Mouse (Mus musculus) intestine, postnatal 0 days (tissue): ENCODE measurements around the gene Nfx1. TPM values are rescaled to one million over a fixed set of nuclear protein-coding genes. Genes with fewer than 3 reads are reported as not detected.

ENCODE experiments used
- ATAC-seq: fragments of 200-750 bp; cut with Nextera tagmentation; 2 replicates; pipeline ENCODE4 v1.8.0; 2017; ENCODE audit warnings: mild to moderate bottlenecking, moderate TSS enrichment, moderate library complexity
- H3K27ac ChIP-seq: fragments of 300-500 bp; sonication (generic); 2 replicates; pipeline ENCODE4 v1.5.1; 2014; ENCODE audit warnings: mild to moderate bottlenecking, low read depth, low read length, moderate library complexity
- H3K27me3 ChIP-seq: fragments of 300-500 bp; sonication (generic); replicated peaks from 2 replicates; pipeline ENCODE4 v1.6.1; 2014; ENCODE audit warnings: low read length, mixed read lengths; ENCODE audit not compliant: control insufficient read depth, insufficient read depth
- H3K36me3 ChIP-seq: fragments of 300-500 bp; sonication (generic); 2 replicates; pipeline ENCODE4 v1.6.1; 2014; ENCODE audit warnings: mild to moderate bottlenecking, moderate library complexity; ENCODE audit not compliant: control insufficient read depth, insufficient read depth
- H3K4me1 ChIP-seq: fragments of 300-500 bp; sonication (generic); replicated peaks from 2 replicates; pipeline ENCODE4 v1.6.1; 2014; ENCODE audit warnings: antibody characterized with exemption, low read length, mixed read lengths; ENCODE audit not compliant: control insufficient read depth, insufficient read depth
- H3K4me2 ChIP-seq: fragments of 300-500 bp; sonication (generic); replicated peaks from 2 replicates; pipeline ENCODE4 v1.6.1; 2014; ENCODE audit warnings: low read depth, mild to moderate bottlenecking, moderate library complexity
- H3K4me3 ChIP-seq: fragments of 300-500 bp; sonication (generic); 2 replicates; pipeline ENCODE4 v1.5.1; 2014; ENCODE audit warnings: low read depth, low read length
- H3K9ac ChIP-seq: fragments of 300-500 bp; sonication (generic); 2 replicates; pipeline ENCODE4 v1.6.1; 2014; ENCODE audit warnings: mild to moderate bottlenecking, low read depth, low read length
- H3K9me3 ChIP-seq: fragments of 300-500 bp; sonication (generic); 2 replicates; pipeline ENCODE4 v1.6.1; 2016; ENCODE audit warnings: mixed run types; ENCODE audit not compliant: control insufficient read depth
- CTCF ChIP-seq: sonication (generic); IDR thresholded peaks from 2 replicates; pipeline ENCODE4 v1.5.1; 2016; ENCODE audit warnings: low read depth, mild to moderate bottlenecking, control low read depth, antibody characterized with exemption, moderate library complexity
- WGBS: fragments of 180-500 bp; shearing (Covaris S2); extraction: QIAGEN DNeasy Blood & Tissue Kit; methylation state at CpG from one replicate; pipeline ENCODE4 v1.1.7; 2014; 5-methylcytosine and 5-hydroxymethylcytosine counted together
- polyA plus RNA-seq: library from polyadenylated mRNA; unstranded; fragments of >200 nt; fragmentation: Nextera tagmentation; extraction: Ambion mirVana; gene quantifications from 2 replicates; pipeline ENCODE4 v1.2.1, GENCODE M21; 2015

Nfx1 gene
- polyA plus RNA-seq, 1 experiment from 2014 or later = 25.9 TPM

DNA sequence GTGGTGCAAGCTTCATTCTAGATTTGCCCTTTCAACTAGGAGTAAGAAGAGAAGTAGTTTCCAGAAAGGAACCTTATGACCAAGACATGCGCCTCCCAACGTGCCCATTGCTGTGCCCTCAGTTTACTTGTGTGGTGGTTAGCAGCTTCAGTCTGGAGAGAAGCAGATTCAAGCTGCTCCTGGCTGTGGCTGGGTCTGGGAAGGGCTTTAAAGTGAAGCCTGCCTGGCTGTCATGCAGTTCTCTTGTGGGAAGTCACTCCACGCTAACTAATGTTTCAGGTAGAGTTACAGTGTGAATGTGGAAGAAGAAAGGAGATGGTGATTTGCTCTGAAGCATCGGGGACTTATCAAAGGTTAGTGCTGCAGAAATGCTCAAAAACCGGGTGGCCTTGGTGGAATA, 45.1 kb downstream of the Nfx1 start:
- ATAC-seq = no peak

DNA sequence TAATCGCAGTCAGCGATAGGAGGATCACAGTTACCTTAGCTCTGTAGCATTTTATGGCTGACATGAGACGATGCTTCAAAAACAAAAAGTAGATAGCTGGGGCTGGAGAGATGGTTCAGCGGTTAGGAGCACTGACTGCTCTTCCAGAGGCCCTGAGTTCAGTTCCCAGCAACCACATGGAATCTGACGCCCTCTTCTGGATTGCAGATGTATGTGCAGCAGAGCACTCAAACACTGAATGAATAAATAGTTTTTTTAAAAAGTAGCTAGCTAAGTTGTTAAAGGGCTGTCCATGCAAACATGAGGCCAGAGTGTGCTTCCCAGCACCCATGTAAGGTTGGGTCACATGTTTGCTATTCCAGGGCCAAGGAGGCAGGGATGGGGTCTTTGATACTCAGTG, 50.4 kb downstream of the Nfx1 start:
- no peaks in the 10 kb centered on the region for H3K4me1 ChIP-seq
- TF ChIP-seq CTCF = peak; percentile 51
- no peaks in the 10 kb centered on the region for H3K27me3 ChIP-seq
- no peak overlapping the region for H3K4me3 ChIP-seq
- no peak for ATAC-seq
- H3K27ac ChIP-seq = no peak overlapping the region
- no peak overlapping the region for H3K4me2 ChIP-seq
- H3K9me3 ChIP-seq = no peaks in the 10 kb centered on the region
- 88% methylated on average over 5 of the region's 5 CpGs for WGBS
- peaks cover 56% of the 10 kb centered on the region for H3K36me3 ChIP-seq
- H3K9ac ChIP-seq = no peak overlapping the region

More for the DNA sequence above, 45.1 kb downstream of the Nfx1 start:
- no peaks in the 10 kb centered on the region for H3K27me3 ChIP-seq
- TF ChIP-seq CTCF = no peak
- no peak overlapping the region for H3K4me3 ChIP-seq
- 0 out of 2 replicates have a peak, but pooled peaks cover 3% of the 10 kb centered on the region for H3K4me1 ChIP-seq
- H3K9ac ChIP-seq = no peak overlapping the region
- WGBS = 93% methylated on average over 5 of the region's 5 CpGs
- no peak overlapping the region for H3K27ac ChIP-seq
- H3K4me2 ChIP-seq = no peak overlapping the region
- H3K36me3 ChIP-seq = peaks cover 60% of the 10 kb centered on the region
- H3K9me3 ChIP-seq = no peaks in the 10 kb centered on the region

DNA sequence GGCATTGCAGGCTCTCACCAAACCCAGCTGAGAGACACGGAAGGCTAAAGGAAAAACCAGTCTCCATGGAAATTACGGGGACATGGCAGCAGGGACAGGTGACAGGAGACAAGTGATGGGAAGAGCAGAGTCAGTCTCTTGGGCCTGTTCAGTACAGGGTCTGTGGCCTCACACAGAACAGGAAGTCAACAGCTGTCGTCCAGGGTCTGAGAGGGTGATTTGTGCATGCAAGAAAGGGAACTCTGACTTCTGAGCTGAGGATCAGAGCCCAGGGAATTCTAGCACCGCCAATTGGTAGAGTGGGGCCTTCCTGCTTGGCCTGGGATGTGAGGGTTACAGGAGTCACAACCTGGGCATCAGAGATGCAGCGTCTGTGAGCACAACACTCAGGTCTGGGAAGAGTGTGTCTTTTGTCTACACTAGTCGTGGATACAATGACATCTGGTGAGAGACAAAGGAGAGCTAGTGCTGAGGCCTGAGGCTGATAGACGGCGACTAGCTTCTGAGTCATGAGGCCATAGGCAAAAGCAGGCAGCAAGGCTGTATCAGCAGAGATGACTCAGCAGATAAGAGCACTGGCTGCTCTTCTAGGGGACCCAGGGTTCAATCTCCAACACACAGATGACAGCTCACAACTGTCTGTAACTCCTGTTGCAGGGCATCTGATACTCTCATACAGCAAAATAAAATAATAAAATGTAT, 55.5 kb downstream of the Nfx1 start:
- Histone ChIP-seq H3K27me3 (no peaks in the 10 kb centered on the region), H3K9me3 (no peaks in the 10 kb centered on the region), H3K4me1 (no peaks in the 10 kb centered on the region), H3K36me3 (peaks cover 33% of the 10 kb centered on the region; the same call in 1 of the 2 replicates), H3K9ac (no peak overlapping the region), H3K27ac (peak overlapping the region; percentile 41; the same call in 1 of the 2 replicates), H3K4me3 (no peak overlapping the region), H3K4me2 (no peak overlapping the region)
- ATAC-seq = peak; percentile 50
- TF ChIP-seq CTCF = no peak
- 43% methylated on average over 8 of the region's 8 CpGs for WGBS

DNA sequence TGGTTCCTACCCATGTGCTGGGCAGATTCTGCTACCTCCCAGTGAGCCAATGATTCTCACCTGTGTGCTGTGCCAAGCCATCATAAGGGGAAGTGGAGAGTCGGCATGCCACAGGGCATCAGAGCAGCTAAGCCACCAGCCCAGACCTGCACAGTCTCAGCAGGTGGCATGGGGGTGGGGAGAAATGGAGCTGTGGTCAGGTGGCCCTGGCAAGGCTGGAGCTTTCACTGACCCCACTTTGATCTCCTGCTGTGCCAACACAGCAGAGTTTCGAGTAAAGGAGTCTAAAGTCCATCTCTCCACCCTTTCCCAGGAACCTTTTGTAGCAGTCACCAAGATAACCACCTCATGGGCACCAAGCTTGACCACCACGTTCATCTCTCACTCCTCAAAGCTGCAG, 57.2 kb downstream of the Nfx1 start:
- no peaks in the 10 kb centered on the region for H3K4me1 ChIP-seq
- no peak overlapping the region for H3K4me3 ChIP-seq
- H3K27me3 ChIP-seq = no peaks in the 10 kb centered on the region
- 57% methylated on average over 3 of the region's 3 CpGs for WGBS
- no peak overlapping the region for H3K4me2 ChIP-seq
- no peaks in the 10 kb centered on the region for H3K9me3 ChIP-seq
- H3K9ac ChIP-seq = no peak overlapping the region
- TF ChIP-seq CTCF = no peak
- peaks cover 20% of the 10 kb centered on the region; the same call in 1 of the 2 replicates for H3K36me3 ChIP-seq
- H3K27ac ChIP-seq = peak overlapping the region; percentile 37; the same call in 1 of the 2 replicates
- ATAC-seq = peak; percentile 85

DNA sequence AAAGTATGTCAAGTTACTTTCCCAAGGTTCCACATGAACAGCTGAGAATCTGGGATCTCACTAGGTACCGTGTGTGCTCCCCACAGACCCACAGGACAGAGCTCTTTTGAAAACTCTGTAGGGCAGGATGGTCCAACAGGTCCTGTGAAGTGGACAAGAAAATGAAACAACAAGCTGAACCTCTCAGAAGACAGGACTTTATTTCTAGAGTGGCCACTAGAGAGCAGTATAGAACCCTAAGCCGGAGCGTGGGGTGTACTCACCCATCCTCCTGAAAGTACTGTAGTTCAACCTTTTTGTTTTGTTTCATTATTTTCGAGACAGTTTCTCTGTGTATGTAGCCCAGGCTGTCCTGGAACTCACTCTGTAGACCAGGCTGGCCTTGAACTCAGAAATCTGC, 57.6 kb downstream of the Nfx1 start:
- Histone ChIP-seq H3K4me1 (no peaks in the 10 kb centered on the region), H3K4me3 (no peak overlapping the region), H3K27ac (no peak overlapping the region), H3K9ac (no peak overlapping the region), H3K4me2 (no peak overlapping the region), H3K9me3 (no peaks in the 10 kb centered on the region), H3K36me3 (peaks cover 16% of the 10 kb centered on the region; the same call in 1 of the 2 replicates), H3K27me3 (no peaks in the 10 kb centered on the region)
- peak; percentile 65 for TF ChIP-seq CTCF
- WGBS = 78% methylated on average over 4 of the region's 4 CpGs
- 0 out of 2 replicates have a peak, but pooled peaks have one; percentile 32 for ATAC-seq

DNA sequence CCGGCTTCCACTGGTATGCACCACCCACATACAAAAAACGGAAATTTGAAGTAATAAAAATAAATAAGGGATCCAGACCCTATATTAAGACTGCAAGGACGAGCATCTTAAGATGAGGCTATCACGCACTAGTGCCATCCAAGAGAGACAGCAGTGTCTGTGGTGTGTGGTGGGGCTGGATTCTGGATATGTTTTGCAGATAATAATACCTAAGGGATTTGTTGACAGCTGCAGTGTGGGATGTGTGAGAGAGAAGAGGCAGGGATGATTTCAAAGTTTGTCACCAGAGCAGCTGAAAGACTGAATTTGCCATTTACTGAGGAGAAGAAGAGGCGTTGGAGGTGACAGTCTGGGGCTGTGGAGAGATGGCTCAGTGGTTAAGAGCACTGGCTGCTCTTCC, 58.7 kb downstream of the Nfx1 start:
- no peaks in the 10 kb centered on the region for H3K27me3 ChIP-seq
- H3K4me1 ChIP-seq = no peaks in the 10 kb centered on the region
- no peak for TF ChIP-seq CTCF
- peaks cover 6% of the 10 kb centered on the region; the same call in 1 of the 2 replicates for H3K36me3 ChIP-seq
- H3K9ac ChIP-seq = no peak overlapping the region
- no peak overlapping the region for H3K4me3 ChIP-seq
- no peak for ATAC-seq
- WGBS = 95% methylated on average over 5 of the region's 5 CpGs
- H3K9me3 ChIP-seq = no peaks in the 10 kb centered on the region
- H3K4me2 ChIP-seq = no peak overlapping the region
- no peak overlapping the region for H3K27ac ChIP-seq
